Mouse (Mus musculus) embryonic facial prominence, embryonic 10.5 days (tissue): ENCODE data around the gene Myod1. TPM values are rescaled to one million over a fixed set of nuclear protein-coding genes. Genes with fewer than 3 reads are reported as not detected.
A peak's percentile ranks its signal among the peaks of the same experiment; 100 is the strongest.

Source experiments
- DNase-seq: peaks from one replicate; pipeline ENCODE4 v3.0.0-alpha.2; 2017; ENCODE audit warnings: low spot score
- H3K27ac ChIP-seq: fragments of 300-500 bp; sonication (generic); replicated peaks from 2 replicates; pipeline ENCODE4 v1.5.1; 2016; ENCODE audit warnings: mild to moderate bottlenecking
- H3K27me3 ChIP-seq: fragments of 300-500 bp; sonication (generic); replicated peaks from 2 replicates; pipeline ENCODE4 v1.6.1; 2016; ENCODE audit warnings: low read depth, mild to moderate bottlenecking; ENCODE audit not compliant: poor library complexity, severe bottlenecking
- H3K36me3 ChIP-seq: fragments of 300-500 bp; sonication (generic); replicated peaks from 2 replicates; pipeline ENCODE4 v1.6.1; 2016; ENCODE audit warnings: mild to moderate bottlenecking, moderate library complexity
- H3K4me1 ChIP-seq: fragments of 300-500 bp; sonication (generic); 2 replicates; pipeline ENCODE4 v1.6.1; 2016
- H3K4me3 ChIP-seq: fragments of 300-500 bp; sonication (generic); 2 replicates; pipeline ENCODE4 v1.5.1; 2016; ENCODE audit warnings: mild to moderate bottlenecking, moderate library complexity
- H3K9me3 ChIP-seq: fragments of 300-500 bp; sonication (generic); 2 replicates; pipeline ENCODE4 v1.6.1; 2016; ENCODE audit warnings: mild to moderate bottlenecking
- WGBS: fragments of 180-500 bp; shearing (Covaris S2); methylation state at CpG from one replicate; pipeline ENCODE4 v1.1.7; 2016; 5-methylcytosine and 5-hydroxymethylcytosine counted together
- polyA plus RNA-seq: library from polyadenylated mRNA; unstranded; fragments of >200 nt; fragmentation: Nextera tagmentation; extraction: Ambion mirVana; gene quantifications from 2 replicates; pipeline ENCODE4 v1.2.1, GENCODE M21; 2016

Gene Myod1
- polyA plus RNA-seq, 1 experiment from 2014 or later, result 2.0 TPM

GRCm38 (mm10) chr7:46408606-46409005 lies 32.3 kb downstream of the Myod1 start:
- WGBS, result 89% methylated on average over 9 of the region's 9 CpGs

GRCm38 (mm10) chr7:46409204-46409789 lies 33.0 kb downstream of the Myod1 start:
- Histone ChIP-seq H3K9me3 (no peaks in the 10 kb centered on the region), H3K27ac (no peak overlapping the region), H3K4me3 (no peak overlapping the region), H3K36me3 (no peaks in the 10 kb centered on the region), H3K4me1 (0 out of 2 replicates have a peak, but pooled peaks cover 6% of the 10 kb centered on the region), H3K27me3 (0 out of 2 replicates have a peak, but pooled peaks cover 10% of the 10 kb centered on the region)
- WGBS, result 50% methylated on average over 12 of the region's 12 CpGs
- no peak for DNase-seq

More at GRCm38 (mm10) chr7:46408606-46409005, 32.3 kb downstream of the Myod1 start:
- H3K4me1 ChIP-seq, result 0 out of 2 replicates have a peak, but pooled peaks cover 6% of the 10 kb centered on the region
- H3K27ac ChIP-seq, result no peak overlapping the region
- H3K4me3 ChIP-seq, result no peak overlapping the region
- 0 out of 2 replicates have a peak, but pooled peaks cover 10% of the 10 kb centered on the region for H3K27me3 ChIP-seq
- H3K9me3 ChIP-seq, result no peaks in the 10 kb centered on the region
- H3K36me3 ChIP-seq, result no peaks in the 10 kb centered on the region
- no peak for DNase-seq

DNA sequence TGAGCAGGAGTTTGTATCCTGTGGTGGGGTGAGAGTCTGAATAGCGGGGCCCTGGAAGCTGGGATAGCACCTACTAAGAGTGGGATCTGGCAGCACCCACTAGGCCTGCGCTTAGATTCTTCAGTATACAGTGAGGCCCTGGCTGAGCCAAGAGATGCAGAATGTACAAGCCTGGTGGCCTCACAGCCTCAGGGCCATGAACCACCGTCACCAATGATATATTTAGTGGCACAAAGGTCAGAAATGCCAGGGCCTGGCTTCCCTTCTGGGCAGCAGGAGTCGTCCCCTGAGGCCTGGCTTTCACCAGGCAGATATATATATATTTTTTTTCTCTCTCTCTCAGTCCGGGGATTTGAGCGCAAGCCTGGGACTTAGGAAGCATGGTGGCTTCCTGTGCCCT lies 34.5 kb downstream of the Myod1 start:
- no peak for DNase-seq
- 0 out of 2 replicates have a peak, but pooled peaks cover 6% of the 10 kb centered on the region for H3K4me1 ChIP-seq
- no peak overlapping the region for H3K4me3 ChIP-seq
- H3K27ac ChIP-seq, result no peak overlapping the region
- no peaks in the 10 kb centered on the region for H3K36me3 ChIP-seq
- WGBS, result 74% methylated on average over 6 of the region's 6 CpGs
- no peaks in the 10 kb centered on the region for H3K27me3 ChIP-seq
- no peaks in the 10 kb centered on the region for H3K9me3 ChIP-seq

GRCm38 (mm10) chr7:46412823-46413222 lies 36.5 kb downstream of the Myod1 start:
- H3K9me3 ChIP-seq, result no peaks in the 10 kb centered on the region
- no peak overlapping the region for H3K4me3 ChIP-seq
- no peaks in the 10 kb centered on the region for H3K27me3 ChIP-seq
- WGBS, result 83% methylated on average over 5 of the region's 5 CpGs
- no peak overlapping the region for H3K27ac ChIP-seq
- no peaks in the 10 kb centered on the region for H3K36me3 ChIP-seq
- H3K4me1 ChIP-seq, result 0 out of 2 replicates have a peak, but pooled peaks cover 6% of the 10 kb centered on the region
- DNase-seq, result no peak

DNA sequence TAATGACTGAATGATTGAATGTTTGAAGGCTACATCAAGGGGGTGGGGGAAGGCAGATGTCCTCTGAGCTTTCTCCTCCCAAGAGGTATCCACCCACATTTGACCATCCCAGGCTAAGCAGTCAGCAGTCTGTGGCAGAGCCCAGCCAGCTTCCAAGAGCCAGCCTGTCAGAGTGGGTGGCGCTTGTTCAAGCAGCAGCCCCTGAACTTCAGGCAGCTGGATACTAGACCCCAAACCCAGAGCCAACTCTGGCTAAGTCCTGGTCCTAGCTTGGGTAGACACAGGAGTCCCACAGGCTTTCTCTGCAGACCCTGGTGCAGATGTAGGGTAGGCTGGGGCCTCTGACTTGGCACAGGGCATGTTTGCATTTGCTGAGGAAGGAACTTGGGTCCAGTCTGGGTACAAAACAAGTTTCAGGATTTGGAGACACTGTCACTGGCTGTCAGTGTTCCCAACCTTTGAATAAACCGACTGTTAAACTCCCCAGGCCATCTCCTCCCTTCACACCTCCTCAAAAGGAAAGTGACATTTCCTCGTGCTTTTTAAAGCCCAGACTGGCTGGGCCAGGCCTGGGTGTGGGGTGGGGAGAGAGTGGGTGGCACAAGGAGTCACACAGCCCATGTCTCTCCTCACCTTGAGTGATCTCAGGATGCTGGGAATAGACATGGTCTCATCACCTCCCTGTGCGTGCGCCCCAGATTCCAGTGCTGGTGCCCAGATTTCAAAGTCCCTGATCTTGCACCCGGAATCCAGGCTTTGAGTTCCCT lies 37.9 kb downstream of the Myod1 start:
- Histone ChIP-seq H3K4me3 (no peak overlapping the region), H3K27ac (no peak overlapping the region), H3K36me3 (no peaks in the 10 kb centered on the region), H3K27me3 (no peaks in the 10 kb centered on the region), H3K9me3 (no peaks in the 10 kb centered on the region), H3K4me1 (0 out of 2 replicates have a peak, but pooled peaks cover under 1% of the 10 kb centered on the region)
- WGBS, result 74% methylated on average over 6 of the region's 6 CpGs
- DNase-seq, result no peak

DNA sequence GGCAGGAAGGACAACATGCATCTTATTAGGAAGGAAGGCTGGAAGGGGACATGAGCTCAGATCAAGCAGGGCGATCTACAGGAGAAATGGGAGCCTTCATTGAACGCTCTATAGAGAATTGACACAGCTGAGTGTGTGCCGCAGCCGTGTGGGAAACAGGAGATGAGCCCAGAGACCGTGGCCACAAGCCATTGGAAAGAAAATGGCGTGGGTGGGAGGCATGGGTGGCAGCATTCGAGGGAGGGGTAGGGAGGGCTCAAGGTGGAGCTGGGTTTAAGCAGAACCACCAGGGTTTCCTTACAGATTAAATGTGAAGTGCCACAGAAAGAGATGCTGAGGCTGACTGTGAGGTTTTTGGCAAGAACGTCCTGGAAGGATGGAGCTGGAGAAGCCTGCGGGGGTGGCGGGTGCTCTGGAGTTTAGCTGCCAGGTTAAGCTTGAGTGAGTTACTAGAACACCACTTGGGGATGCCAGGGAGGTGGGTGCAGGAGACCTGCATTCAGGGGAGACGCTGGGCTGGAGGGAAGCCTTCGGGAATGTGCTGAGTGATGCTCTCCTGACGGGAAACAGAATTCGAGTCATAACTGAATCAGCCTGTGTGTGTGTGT lies 39.6 kb downstream of the Myod1 start:
- 81% methylated on average over 14 of the region's 14 CpGs for WGBS
- DNase-seq, result no peak
- no peaks in the 10 kb centered on the region for H3K27me3 ChIP-seq
- H3K9me3 ChIP-seq, result no peaks in the 10 kb centered on the region
- H3K36me3 ChIP-seq, result no peaks in the 10 kb centered on the region
- no peak overlapping the region for H3K4me3 ChIP-seq
- no peaks in the 10 kb centered on the region for H3K4me1 ChIP-seq
- H3K27ac ChIP-seq, result no peak overlapping the region

GRCm38 (mm10) chr7:46417467-46417866 lies 41.2 kb downstream of the Myod1 start:
- H3K27ac ChIP-seq, result no peak overlapping the region
- H3K27me3 ChIP-seq, result no peaks in the 10 kb centered on the region
- H3K4me3 ChIP-seq, result no peak overlapping the region
- 79% methylated on average over 7 of the region's 7 CpGs for WGBS
- no peak for DNase-seq
- peaks cover 9% of the 10 kb centered on the region for H3K4me1 ChIP-seq
- H3K9me3 ChIP-seq, result no peaks in the 10 kb centered on the region
- H3K36me3 ChIP-seq, result no peaks in the 10 kb centered on the region

GRCm38 (mm10) chr7:46418102-46418622 lies 41.9 kb downstream of the Myod1 start:
- 75% methylated on average over 16 of the region's 16 CpGs for WGBS
- Histone ChIP-seq H3K4me3 (no peak overlapping the region), H3K27me3 (no peaks in the 10 kb centered on the region), H3K27ac (no peak overlapping the region), H3K9me3 (no peaks in the 10 kb centered on the region), H3K36me3 (no peaks in the 10 kb centered on the region), H3K4me1 (peaks cover 16% of the 10 kb centered on the region)
- no peak for DNase-seq

- DNase-seq, result no peak
- Histone ChIP-seq H3K27me3 (no peaks in the 10 kb centered on the region), H3K4me1 (peaks cover 17% of the 10 kb centered on the region), H3K36me3 (no peaks in the 10 kb centered on the region), H3K4me3 (no peak overlapping the region), H3K27ac (no peak overlapping the region), H3K9me3 (no peaks in the 10 kb centered on the region)
- 56% methylated on average over 5 of the region's 5 CpGs for WGBS
These were observed 45.3 kb downstream of the Myod1 start for GRCm38 (mm10) chr7:46421535-46421934.

- Histone ChIP-seq H3K36me3 (no peaks in the 10 kb centered on the region), H3K27ac (no peak overlapping the region), H3K9me3 (no peaks in the 10 kb centered on the region), H3K4me1 (peaks cover 17% of the 10 kb centered on the region), H3K27me3 (no peaks in the 10 kb centered on the region), H3K4me3 (no peak overlapping the region)
- DNase-seq, result no peak
- WGBS, result 76% methylated on average over 8 of the region's 8 CpGs
These were observed 45.9 kb downstream of the Myod1 start for GRCm38 (mm10) chr7:46422052-46422763.

DNA sequence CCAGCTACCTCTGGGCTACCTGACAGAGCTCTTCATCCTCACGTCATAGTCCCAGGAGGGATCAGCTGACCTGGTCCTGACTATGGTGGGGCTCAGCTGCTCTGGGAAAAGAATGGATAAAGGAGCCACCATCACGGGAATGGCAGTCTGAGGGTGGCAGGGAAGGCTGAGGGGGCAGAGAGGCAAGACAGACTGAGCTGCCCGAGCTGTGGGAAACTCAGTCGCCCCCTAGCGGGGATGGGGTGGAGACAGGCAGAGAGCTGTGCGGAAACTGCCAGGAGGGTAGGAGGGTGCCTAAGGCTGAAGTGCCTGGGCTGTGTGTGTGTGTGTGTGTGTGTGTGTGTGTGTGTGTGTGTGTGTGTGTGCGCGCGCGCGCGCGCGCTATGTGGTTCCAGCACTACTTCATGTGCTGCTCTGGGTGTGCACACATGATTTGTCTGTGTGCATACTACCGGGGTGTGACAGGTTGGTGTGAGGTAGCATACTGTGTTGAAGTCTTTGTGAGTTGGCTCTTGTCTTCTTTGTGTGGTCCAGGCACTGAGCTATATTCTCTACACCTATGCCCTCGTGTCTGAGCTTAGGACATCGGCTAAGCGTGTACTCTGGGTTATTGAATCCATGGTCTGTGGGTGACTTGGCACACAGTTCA lies 46.6 kb downstream of the Myod1 start:
- 53% methylated on average over 18 of the region's 18 CpGs for WGBS
- Histone ChIP-seq H3K27ac (no peak overlapping the region), H3K9me3 (no peaks in the 10 kb centered on the region), H3K36me3 (no peaks in the 10 kb centered on the region), H3K27me3 (no peaks in the 10 kb centered on the region), H3K4me1 (peaks cover 17% of the 10 kb centered on the region), H3K4me3 (no peak overlapping the region)
- DNase-seq, result peak; percentile 75

DNA sequence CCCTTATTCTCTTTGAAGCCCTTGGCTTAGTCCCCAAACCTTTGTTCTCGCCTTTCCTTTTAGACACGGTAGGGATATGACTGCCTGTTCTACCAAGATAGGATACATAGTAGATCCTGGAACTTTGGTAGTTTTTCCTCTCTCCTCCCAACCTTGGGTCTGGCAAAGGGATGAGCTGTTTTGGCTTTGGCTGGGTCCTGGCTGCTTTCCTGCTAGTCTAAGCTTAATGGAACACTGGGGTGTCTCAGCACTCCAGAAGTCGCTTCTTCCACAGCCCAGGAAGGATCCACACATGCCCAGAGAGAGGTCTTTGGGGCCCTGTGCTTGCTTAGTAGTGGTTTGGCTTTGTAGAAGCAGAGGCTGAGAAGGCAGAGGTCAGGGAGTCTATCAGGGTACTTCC lies 47.7 kb downstream of the Myod1 start:
- no peak overlapping the region for H3K4me3 ChIP-seq
- H3K27ac ChIP-seq, result no peak overlapping the region
- no peaks in the 10 kb centered on the region for H3K9me3 ChIP-seq
- peaks cover 17% of the 10 kb centered on the region for H3K4me1 ChIP-seq
- H3K27me3 ChIP-seq, result no peaks in the 10 kb centered on the region
- DNase-seq, result no peak
- WGBS, result 75% methylated on average over 3 of the region's 3 CpGs
- H3K36me3 ChIP-seq, result no peaks in the 10 kb centered on the region
